Mouse (Mus musculus): ENCODE measurements around the gene Tcf7. TPM values are rescaled to one million over a fixed set of nuclear protein-coding genes. Genes with fewer than 3 reads are reported as not detected.

Gene Tcf7
- polyA plus RNA-seq (2012; rRNA removed), result 3.4 and 3.6 TPM in 2 replicates

- no peak for TF ChIP-seq POLR2A (IDR thresholded peaks at IDR 0.05; ENCODE audit: borderline replicate concordance, insufficient read depth, low read length)
- TF ChIP-seq CTCF (IDR thresholded peaks at IDR 0.05; ENCODE audit: borderline replicate concordance, insufficient read depth, low read depth, low read length), result no peak
- H3K27me3 ChIP-seq (ENCODE audit: control insufficient read depth, insufficient read depth, low read length), result peaks cover 3% of the 10 kb centered on the region
- 1% methylated on average over 93 of the region's 97 CpGs for WGBS
These were observed at the start of gene Tcf7 for GRCm38 (mm10) chr11:52282774-52283595. Gene Tcf7 (minus strand): TSS chr11:52283014.

GRCm38 (mm10) chr11:52327313-52327712 lies 44.5 kb upstream of the Tcf7 start:
- no peak for DNase-seq
- Histone ChIP-seq H3K27ac (ENCODE audit: insufficient read depth, low read length) (no peak overlapping the region), H3K27me3 (ENCODE audit: control insufficient read depth, insufficient read depth, low read length) (no peaks in the 10 kb centered on the region), H3K4me3 (replicated peaks; ENCODE audit: insufficient read depth, low read depth, low read length) (no peak overlapping the region), H3K4me1 (ENCODE audit: control insufficient read depth, insufficient read depth, low read length) (peaks cover 2% of the 10 kb centered on the region)
- no peak for TF ChIP-seq CTCF (IDR thresholded peaks at IDR 0.05; ENCODE audit: borderline replicate concordance, insufficient read depth, low read depth, low read length)
- no peak for TF ChIP-seq POLR2A (IDR thresholded peaks at IDR 0.05; ENCODE audit: borderline replicate concordance, insufficient read depth, low read length)
- WGBS, result 78% methylated on average over 3 of the region's 3 CpGs

More at GRCm38 (mm10) chr11:52282774-52283595, at the start of gene Tcf7:
- H3K27ac ChIP-seq (ENCODE audit: insufficient read depth, low read length), result peak within 1 kb of the TSS; percentile 15; the same call in 1 of the 2 replicates
- H3K4me3 ChIP-seq (replicated peaks; ENCODE audit: insufficient read depth, low read depth, low read length), result peak within 1 kb of the TSS; percentile 70
- DNase-seq, result peak; percentile 19 to 21
- peaks cover 2% of the 10 kb centered on the region for H3K4me1 ChIP-seq (ENCODE audit: control insufficient read depth, insufficient read depth, low read length)

- no peak for DNase-seq
- H3K27me3 ChIP-seq (ENCODE audit: control insufficient read depth, insufficient read depth, low read length), result no peaks in the 10 kb centered on the region
- WGBS, result 67% methylated on average over 23 of the region's 23 CpGs
These were observed 41.9 kb upstream of the Tcf7 start for GRCm38 (mm10) chr11:52324442-52325367.

GRCm38 (mm10) chr11:52321540-52321939 lies 38.7 kb upstream of the Tcf7 start:
- H3K4me3 ChIP-seq (replicated peaks; ENCODE audit: insufficient read depth, low read depth, low read length), result no peak overlapping the region
- H3K27ac ChIP-seq (ENCODE audit: insufficient read depth, low read length), result no peak overlapping the region
- no peaks in the 10 kb centered on the region for H3K4me1 ChIP-seq (ENCODE audit: control insufficient read depth, insufficient read depth, low read length)
- TF ChIP-seq CTCF (IDR thresholded peaks at IDR 0.05; ENCODE audit: borderline replicate concordance, insufficient read depth, low read depth, low read length) (no peak), POLR2A (IDR thresholded peaks at IDR 0.05; ENCODE audit: borderline replicate concordance, insufficient read depth, low read length) (no peak)
- no peaks in the 10 kb centered on the region for H3K27me3 ChIP-seq (ENCODE audit: control insufficient read depth, insufficient read depth, low read length)
- 57% methylated on average over 3 of the region's 3 CpGs for WGBS
- no peak for DNase-seq

More at GRCm38 (mm10) chr11:52324442-52325367, 41.9 kb upstream of the Tcf7 start:
- TF ChIP-seq POLR2A (IDR thresholded peaks at IDR 0.05; ENCODE audit: borderline replicate concordance, insufficient read depth, low read length), result no peak
- no peak for TF ChIP-seq CTCF (IDR thresholded peaks at IDR 0.05; ENCODE audit: borderline replicate concordance, insufficient read depth, low read depth, low read length)
- Histone ChIP-seq H3K4me3 (replicated peaks; ENCODE audit: insufficient read depth, low read depth, low read length) (no peak overlapping the region), H3K4me1 (ENCODE audit: control insufficient read depth, insufficient read depth, low read length) (no peaks in the 10 kb centered on the region), H3K27ac (ENCODE audit: insufficient read depth, low read length) (no peak overlapping the region)

- Histone ChIP-seq H3K4me3 (replicated peaks; ENCODE audit: insufficient read depth, low read depth, low read length) (no peak overlapping the region), H3K4me1 (ENCODE audit: control insufficient read depth, insufficient read depth, low read length) (no peaks in the 10 kb centered on the region), H3K27ac (ENCODE audit: insufficient read depth, low read length) (no peak overlapping the region), H3K27me3 (ENCODE audit: control insufficient read depth, insufficient read depth, low read length) (no peaks in the 10 kb centered on the region)
- no peak for TF ChIP-seq CTCF (IDR thresholded peaks at IDR 0.05; ENCODE audit: borderline replicate concordance, insufficient read depth, low read depth, low read length)
- no peak for TF ChIP-seq POLR2A (IDR thresholded peaks at IDR 0.05; ENCODE audit: borderline replicate concordance, insufficient read depth, low read length)
- 78% methylated on average over 4 of the region's 4 CpGs for WGBS
- no peak for DNase-seq
These were observed 37.7 kb upstream of the Tcf7 start for GRCm38 (mm10) chr11:52320529-52320928.

- H3K4me3 ChIP-seq (replicated peaks; ENCODE audit: insufficient read depth, low read depth, low read length), result no peak overlapping the region
- TF ChIP-seq POLR2A (IDR thresholded peaks at IDR 0.05; ENCODE audit: borderline replicate concordance, insufficient read depth, low read length) (no peak), CTCF (IDR thresholded peaks at IDR 0.05; ENCODE audit: borderline replicate concordance, insufficient read depth, low read depth, low read length) (no peak)
- no peak overlapping the region for H3K27ac ChIP-seq (ENCODE audit: insufficient read depth, low read length)
- DNase-seq, result no peak
- 90% methylated on average over 4 of the region's 4 CpGs for WGBS
- H3K4me1 ChIP-seq (ENCODE audit: control insufficient read depth, insufficient read depth, low read length), result no peaks in the 10 kb centered on the region
- H3K27me3 ChIP-seq (ENCODE audit: control insufficient read depth, insufficient read depth, low read length), result no peaks in the 10 kb centered on the region
These were observed 36.9 kb upstream of the Tcf7 start for GRCm38 (mm10) chr11:52319664-52320063.

- Histone ChIP-seq H3K4me1 (ENCODE audit: control insufficient read depth, insufficient read depth, low read length) (no peaks in the 10 kb centered on the region), H3K4me3 (replicated peaks; ENCODE audit: insufficient read depth, low read depth, low read length) (no peak overlapping the region), H3K27me3 (ENCODE audit: control insufficient read depth, insufficient read depth, low read length) (no peaks in the 10 kb centered on the region), H3K27ac (ENCODE audit: insufficient read depth, low read length) (no peak overlapping the region)
- no peak for TF ChIP-seq POLR2A (IDR thresholded peaks at IDR 0.05; ENCODE audit: borderline replicate concordance, insufficient read depth, low read length)
- no peak for TF ChIP-seq CTCF (IDR thresholded peaks at IDR 0.05; ENCODE audit: borderline replicate concordance, insufficient read depth, low read depth, low read length)
- DNase-seq, result no peak
- 70% methylated on average over 13 of the region's 13 CpGs for WGBS
These were observed 35.6 kb upstream of the Tcf7 start for GRCm38 (mm10) chr11:52318445-52318844.

Data from cerebellum, adult 2 months (tissue).